Mouse (Mus musculus): ENCODE measurements around the gene Sdf2l1.

Sdf2l1 gene

DNA sequence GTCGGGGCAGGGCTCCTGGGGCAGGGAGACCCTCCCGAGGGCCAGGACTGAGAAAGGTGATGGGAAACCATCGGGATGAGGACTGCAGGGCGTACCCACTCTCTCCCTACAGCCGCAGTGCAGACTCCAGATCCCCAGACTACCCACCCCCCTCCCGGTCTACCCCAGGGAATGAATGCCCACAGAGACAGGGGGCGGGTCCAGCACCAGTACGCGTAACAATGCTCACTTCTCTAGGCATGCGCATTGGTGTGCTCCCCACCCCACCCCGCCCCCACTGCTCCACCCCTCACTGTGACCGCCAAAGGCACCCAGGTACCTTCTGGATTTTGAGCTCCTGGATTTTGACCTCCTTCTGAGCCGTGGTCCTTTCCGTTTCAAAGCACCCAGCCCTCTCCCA lies 10.6 kb downstream of the Sdf2l1 start:
- no peak for DNase-seq

DNA sequence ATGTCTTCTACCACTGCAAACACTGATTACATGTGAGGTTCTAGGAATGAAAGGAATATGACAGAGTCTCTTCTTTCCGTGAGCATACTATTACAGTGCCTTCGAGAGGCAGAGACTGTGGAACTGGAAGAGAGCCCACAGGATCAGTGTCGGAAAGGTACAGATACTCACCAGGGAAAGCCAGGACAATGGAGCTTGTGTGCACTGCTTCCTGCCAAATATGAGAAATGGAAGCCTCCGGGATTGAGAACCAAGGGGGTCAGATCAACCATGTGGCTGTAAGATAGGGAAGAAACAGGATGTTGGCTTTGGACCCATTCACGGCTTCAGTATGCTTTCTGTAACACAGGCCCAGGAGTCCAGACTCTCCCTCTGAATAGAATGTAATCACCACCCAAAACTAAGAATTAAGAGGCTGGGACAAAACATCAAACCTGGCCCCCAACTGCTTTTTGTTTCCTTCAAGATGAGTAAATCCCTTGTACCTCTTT lies 14.8 kb downstream of the Sdf2l1 start:
- DNase-seq: no peak

DNA sequence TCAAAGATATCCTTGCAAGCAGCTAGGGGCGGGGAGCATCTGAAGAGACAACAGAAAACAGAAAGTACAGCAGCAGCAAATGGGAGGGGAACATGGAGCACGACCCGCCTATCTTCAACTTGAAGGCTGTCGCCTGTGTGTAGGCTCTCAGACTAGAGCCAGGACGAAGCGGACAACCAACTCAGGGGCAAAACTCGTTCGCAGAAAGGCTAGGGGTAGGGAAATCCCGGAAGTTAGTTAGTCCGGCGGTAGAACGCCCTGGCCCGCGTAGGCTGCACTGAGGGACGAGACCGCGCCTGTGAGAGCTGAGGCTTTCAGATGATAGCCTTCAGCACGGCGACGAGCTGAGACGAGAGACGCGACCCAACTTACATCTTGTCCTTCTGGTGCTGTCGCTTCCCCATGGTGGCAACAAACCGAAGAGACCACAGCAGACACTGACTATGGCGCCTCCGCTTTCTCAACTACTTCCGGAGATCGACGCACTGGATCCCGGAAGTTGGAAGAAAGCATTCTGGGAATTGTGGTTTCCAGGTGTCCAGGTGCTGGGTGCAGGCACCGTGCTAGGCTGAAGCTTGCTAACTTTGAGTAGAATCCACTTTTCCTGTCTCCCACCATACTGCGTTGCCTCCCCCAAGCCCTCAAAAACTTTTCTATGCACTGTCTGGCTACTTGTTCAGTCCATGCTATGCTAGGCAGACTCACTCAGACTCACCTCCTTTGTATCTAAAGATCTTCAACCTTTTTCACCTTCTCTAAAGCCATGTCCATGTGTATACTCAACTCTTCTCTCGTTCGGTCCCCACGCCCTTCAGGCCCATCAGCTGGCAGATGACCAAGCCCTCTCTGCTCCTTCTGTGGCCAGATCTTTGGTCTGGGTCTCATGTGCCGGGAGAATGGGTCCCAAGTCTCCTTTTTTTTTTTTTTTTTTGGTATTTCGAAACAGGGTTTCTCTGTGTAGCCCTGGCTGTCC lies 21.1 kb downstream of the Sdf2l1 start, which contains the start of gene Ppil2:
Gene Ppil2 (minus strand): TSS at position 487 of the 973 bp plus-strand sequence.
- peak; percentile 67 to 73 for DNase-seq

DNA sequence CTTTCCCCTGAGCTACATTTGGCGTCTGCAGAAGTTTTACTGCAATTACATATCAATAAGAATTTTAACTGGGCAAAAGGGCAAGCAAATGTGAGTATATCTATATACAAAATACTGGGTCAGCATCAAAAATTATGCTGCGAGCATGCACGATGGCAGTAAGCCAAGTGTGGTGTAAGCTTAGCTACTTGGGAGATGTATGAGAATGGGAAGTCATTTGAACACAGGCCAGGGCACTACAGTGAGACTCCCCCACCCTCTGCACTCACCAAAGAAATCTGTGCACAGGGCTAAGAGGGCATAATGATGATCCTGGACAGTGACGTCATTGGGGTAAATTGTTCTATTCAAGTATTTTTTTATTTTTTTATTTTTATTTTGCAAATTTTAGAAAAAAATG lies 27.6 kb downstream of the Sdf2l1 start:
- DNase-seq: no peak

DNA sequence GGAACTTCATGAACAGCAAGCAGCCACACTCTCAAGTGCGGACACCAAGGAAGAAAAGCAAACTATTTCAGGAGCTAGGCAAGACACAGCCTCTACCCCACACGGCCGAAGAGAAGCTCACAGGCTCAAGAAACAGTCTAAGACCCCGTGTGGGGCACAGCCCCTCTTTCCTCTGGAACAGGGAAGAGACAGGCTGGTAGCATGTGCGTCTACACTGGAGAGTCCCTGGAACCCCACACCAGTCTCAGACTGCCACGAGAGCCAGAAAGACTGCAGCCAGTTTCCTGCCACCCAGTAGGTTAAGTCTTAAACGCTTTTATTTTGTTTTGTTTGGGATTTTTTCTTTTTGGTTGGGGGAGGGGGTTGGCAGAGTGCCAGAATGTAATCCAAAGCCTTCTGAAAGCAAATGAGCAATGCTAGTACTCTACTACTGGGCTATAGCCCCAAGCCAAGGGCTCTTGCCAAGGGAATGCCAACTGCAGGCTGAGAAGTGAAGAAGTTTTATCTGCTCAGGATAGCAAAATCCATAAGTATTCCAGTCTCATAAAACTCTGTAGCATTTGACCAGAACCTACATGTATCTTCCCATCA lies 29.5 kb downstream of the Sdf2l1 start:
- DNase-seq: no peak

DNA sequence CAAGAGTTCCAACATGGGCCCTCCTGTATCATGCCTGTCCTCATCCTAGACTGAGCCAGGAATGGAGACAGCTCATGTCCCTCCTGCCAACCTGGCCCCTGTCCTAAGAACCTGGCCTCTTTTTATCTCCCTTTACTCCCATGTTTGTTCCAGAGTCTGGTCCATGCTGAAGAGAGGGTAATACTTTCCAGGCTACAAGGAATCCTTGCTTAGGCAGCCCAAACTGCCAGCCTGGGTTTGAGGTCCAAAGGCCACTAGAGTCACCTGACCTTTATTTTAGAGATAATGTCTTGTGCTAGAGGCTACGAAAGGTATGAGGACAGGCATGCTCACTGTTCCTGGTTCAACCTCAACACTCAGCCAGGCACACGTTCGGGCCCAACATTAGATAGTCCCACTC lies 35.2 kb downstream of the Sdf2l1 start:
- DNase-seq: no peak

DNA sequence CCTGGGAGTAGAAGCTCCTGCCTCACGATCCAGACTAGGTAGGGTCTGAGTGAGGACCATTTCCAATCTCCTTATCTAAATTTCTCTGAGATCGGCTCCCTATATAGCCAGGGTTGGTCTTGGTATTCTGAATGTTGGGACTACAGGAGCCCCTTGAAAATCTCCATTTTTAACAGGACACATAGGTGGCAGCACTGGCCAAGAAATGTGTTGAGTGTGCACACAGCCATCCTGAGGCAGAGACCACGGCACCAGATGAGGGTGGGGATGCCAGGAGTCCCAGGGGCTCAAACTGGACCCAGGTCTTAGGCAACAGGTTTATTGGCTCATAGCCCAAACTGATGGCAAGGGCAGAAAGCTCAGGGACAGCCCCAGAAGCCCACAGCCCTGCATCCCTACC lies 43.8 kb downstream of the Sdf2l1 start:
- DNase-seq: no peak

DNA sequence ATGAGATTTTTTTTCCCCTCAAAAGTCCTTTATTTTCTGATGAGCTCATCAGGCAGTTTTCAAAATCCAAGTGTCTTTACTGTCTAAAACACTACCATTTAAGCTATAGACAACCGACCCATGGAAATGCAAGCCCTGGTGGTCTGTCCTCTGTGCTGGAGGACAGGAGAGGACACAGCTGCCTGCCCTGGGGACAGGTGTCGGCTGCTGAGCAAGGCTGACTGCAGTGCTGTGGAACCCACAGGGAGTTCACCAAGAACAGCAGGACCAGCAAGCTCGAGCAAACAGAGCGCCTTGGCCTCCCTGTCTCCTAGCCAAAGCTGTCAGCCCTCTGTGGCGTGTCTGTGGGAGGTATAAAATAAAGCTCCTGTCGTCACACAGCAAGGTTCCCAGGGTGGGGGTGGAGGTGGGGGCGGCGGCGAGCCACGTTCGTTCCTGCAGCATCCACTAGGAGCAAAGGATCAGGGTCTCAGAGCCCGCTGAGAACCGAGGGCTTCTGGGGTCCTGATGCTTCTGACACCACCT lies 45.5 kb downstream of the Sdf2l1 start:
- DNase-seq: no peak

DNA sequence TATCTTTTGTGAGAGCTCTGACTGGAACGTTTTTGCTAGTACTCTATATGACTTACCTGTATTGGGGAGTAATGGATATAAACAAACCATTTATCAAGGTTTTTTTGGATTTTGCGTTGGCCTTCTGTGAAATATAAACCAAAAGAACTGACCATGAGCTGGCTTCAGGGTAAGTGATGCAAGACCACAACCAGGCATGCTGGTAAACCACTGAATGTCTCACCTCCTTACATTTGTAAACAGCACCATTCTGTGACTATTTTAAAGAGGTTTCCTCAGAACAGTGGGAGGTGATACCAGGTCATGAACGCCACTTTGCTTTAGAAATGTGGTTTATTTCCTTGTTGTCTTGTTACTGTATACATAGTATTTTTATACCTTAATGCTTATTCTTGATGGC lies 45.9 kb downstream of the Sdf2l1 start:
- no peak for DNase-seq

DNA sequence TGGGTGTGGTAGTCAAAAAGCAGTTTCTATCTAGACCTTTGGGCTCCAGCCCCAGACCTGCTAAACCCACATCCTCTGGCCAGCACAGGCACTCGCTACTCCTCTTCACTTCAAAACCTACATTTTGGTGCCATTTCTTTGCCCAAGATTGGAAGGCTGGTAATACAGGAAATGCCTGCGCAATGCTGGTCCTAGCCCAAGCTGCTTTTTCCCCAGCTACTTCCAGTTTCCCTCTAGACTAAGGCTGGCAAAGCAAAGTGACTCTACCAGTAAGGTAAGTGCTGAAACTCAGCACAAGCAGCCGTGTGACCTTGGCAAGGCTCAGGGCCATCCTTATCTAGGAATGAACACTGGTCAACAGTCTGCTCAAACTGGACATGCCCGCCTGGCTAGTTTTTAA lies 46.5 kb downstream of the Sdf2l1 start:
- DNase-seq: no peak

DNA sequence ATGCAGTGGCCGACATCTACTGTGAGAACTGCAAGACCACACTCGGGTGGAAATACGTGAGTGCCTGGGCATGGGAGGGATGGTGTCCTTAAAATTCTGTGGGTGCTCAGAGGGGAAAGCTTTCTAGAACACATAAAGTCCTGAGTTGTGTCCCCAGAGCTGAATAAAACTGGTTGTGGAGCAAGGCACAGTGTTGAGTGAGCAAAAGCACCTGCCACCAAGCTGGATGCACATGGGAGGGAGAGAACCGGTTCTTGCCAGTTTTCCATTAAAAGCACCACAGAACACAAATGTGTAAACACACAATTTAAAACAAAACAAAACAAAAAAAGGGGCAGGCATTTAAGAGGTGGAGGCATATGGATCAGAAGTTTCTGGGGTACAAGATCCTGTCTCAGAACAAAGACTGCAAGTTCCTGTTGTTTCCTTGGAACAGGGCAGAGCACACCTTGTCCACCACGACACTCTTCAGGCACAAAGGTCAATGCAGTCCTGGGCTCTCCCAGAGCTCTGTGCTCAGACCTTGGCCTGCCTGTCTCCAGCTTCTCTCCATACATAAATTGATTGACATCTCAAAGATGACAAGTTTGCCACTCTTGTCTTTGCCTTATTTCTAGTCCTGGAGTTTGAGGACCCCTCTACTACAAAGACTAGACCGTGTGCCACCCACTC lies 49.9 kb downstream of the Sdf2l1 start:
- DNase-seq: no peak
